Mouse (Mus musculus) myocyte (in vitro differentiated cells): Measurements from ENCODE around the gene Mttp. TPM values are rescaled to one million over a fixed set of nuclear protein-coding genes. Genes with fewer than 3 reads are reported as not detected.
A peak's percentile ranks its signal among the peaks of the same experiment; 100 is the strongest.

Experiments used
- H3K27me3 ChIP-seq: one replicate; pipeline ENCODE4 v1.6.1; 2011; ENCODE audit not compliant: control insufficient read depth, insufficient read depth, insufficient read length
- H3K36me3 ChIP-seq: one replicate; pipeline ENCODE4 v1.6.1; 2011; ENCODE audit not compliant: control insufficient read depth, insufficient read depth
- H3K4me2 ChIP-seq: one replicate; pipeline ENCODE4 v1.6.1; 2011; ENCODE audit warnings: low read depth, control low read depth
- H3K4me3 ChIP-seq: one replicate; pipeline ENCODE4 v1.5.1; 2011; ENCODE audit warnings: mild to moderate bottlenecking, control low read depth, moderate library complexity
- H3K79me2 ChIP-seq: one replicate; pipeline ENCODE4 v1.6.1; 2011; ENCODE audit not compliant: control insufficient read depth, insufficient read depth
- H3ac ChIP-seq: one replicate; pipeline ENCODE4 v1.6.1; 2011; ENCODE audit not compliant: control insufficient read depth, insufficient read length
- CEBPB ChIP-seq: IDR thresholded peaks from 2 replicates; pipeline ENCODE4 v1.6.1; 2011; ENCODE audit warnings: mild to moderate bottlenecking, moderate library complexity; ENCODE audit not compliant: poor library complexity, insufficient read depth, severe bottlenecking
- E2F4 ChIP-seq: IDR thresholded peaks from one replicate; pipeline ENCODE4 v1.6.1; 2011; ENCODE audit warnings: mild to moderate bottlenecking, control low read depth, moderate library complexity; ENCODE audit not compliant: insufficient read depth
- MAX ChIP-seq: IDR thresholded peaks from one replicate; pipeline ENCODE4 v1.6.1; 2011; ENCODE audit warnings: low read depth, mild to moderate bottlenecking, control low read depth
- MYOD1 ChIP-seq, 3 experiments: IDR thresholded peaks; one replicate each; pipeline ENCODE4 v1.6.1; 2011; ENCODE audit warnings: control low read depth in 2 of 3, low read depth in 2 of 3, mild to moderate bottlenecking in 2 of 3, moderate library complexity in 1 of 3; ENCODE audit not compliant: insufficient read length in 2 of 3, control insufficient read depth in 1 of 3
- MYOG ChIP-seq, 3 experiments: IDR thresholded peaks; one replicate each; pipeline ENCODE4 v1.6.1; 2011; ENCODE audit warnings: control low read depth in 2 of 3, low read depth in 2 of 3, mild to moderate bottlenecking in 2 of 3; ENCODE audit not compliant: insufficient read length in 2 of 3, control insufficient read depth in 1 of 3, insufficient read depth in 1 of 3
- POLR2A ChIP-seq: IDR thresholded peaks from one replicate; pipeline ENCODE4 v1.6.1; 2011; ENCODE audit warnings: low read depth, mild to moderate bottlenecking, control low read depth, moderate library complexity; ENCODE audit not compliant: insufficient read length
- POLR2AphosphoS2 ChIP-seq: IDR thresholded peaks from one replicate; pipeline ENCODE4 v1.6.1; 2011; ENCODE audit warnings: low read depth, control low read depth; ENCODE audit not compliant: insufficient read length
- REST ChIP-seq: IDR thresholded peaks from one replicate; pipeline ENCODE4 v1.6.1; 2011; ENCODE audit warnings: mild to moderate bottlenecking, control low read depth, moderate library complexity; ENCODE audit not compliant: insufficient read depth, insufficient read length
- SRF ChIP-seq: IDR thresholded peaks from one replicate; pipeline ENCODE4 v1.6.1; 2011; ENCODE audit warnings: low read depth; ENCODE audit not compliant: control insufficient read depth, insufficient read length
- TCF12 ChIP-seq: IDR thresholded peaks from one replicate; pipeline ENCODE4 v1.6.1; 2011; ENCODE audit warnings: mild to moderate bottlenecking, control low read depth; ENCODE audit not compliant: poor library complexity, insufficient read depth, severe bottlenecking
- TCF3 ChIP-seq: IDR thresholded peaks from one replicate; pipeline ENCODE4 v1.6.1; 2011; ENCODE audit warnings: low read depth, control low read depth; ENCODE audit not compliant: insufficient read length
- USF1 ChIP-seq: IDR thresholded peaks from one replicate; pipeline ENCODE4 v1.6.1; 2011; ENCODE audit warnings: low read depth, mild to moderate bottlenecking, control low read depth, moderate library complexity
- polyA plus RNA-seq: library from polyadenylated mRNA; unstranded; fragments of >200 nt; fragmentation: generic; extraction: Trizol; gene quantifications from one replicate; pipeline ENCODE4 v1.2.1, GENCODE M21; 2012; ENCODE audit warnings: missing spikeins

The Mttp gene
- polyA plus RNA-seq, 1 experiment, result 4.1 TPM

GRCm38 (mm10) chr3:138123842-138124241 is 20.9 kb downstream of the Mttp start:
- Histone ChIP-seq H3K4me2 (peak overlapping the region; percentile 58), H3K79me2 (no peaks in the 10 kb centered on the region), H3K4me3 (no peak overlapping the region), H3K27me3 (no peaks in the 10 kb centered on the region), H3ac (no peak overlapping the region), H3K36me3 (no peaks in the 10 kb centered on the region)
- TF ChIP-seq TCF3 (no peak), MYOG (IDR thresholded peaks at IDR 0.05; ENCODE audit: control insufficient read depth in 1 of 3, insufficient read depth in 1 of 3, insufficient read length in 2 of 3, low read depth in 2 of 3) (no peak), MAX (no peak), CEBPB (no peak), TCF12 (no peak)

GRCm38 (mm10) chr3:138121461-138121860 is 23.3 kb downstream of the Mttp start:
- Histone ChIP-seq H3K36me3 (no peaks in the 10 kb centered on the region), H3ac (no peak overlapping the region), H3K4me2 (no peak overlapping the region), H3K4me3 (no peak overlapping the region), H3K27me3 (no peaks in the 10 kb centered on the region), H3K79me2 (no peaks in the 10 kb centered on the region)
- TF ChIP-seq CEBPB (no peak), REST (no peak), MAX (no peak), TCF12 (no peak), SRF (no peak), TCF3 (no peak), POLR2AphosphoS2 (no peak), MYOG (IDR thresholded peaks at IDR 0.05; ENCODE audit: control insufficient read depth in 1 of 3, insufficient read depth in 1 of 3, insufficient read length in 2 of 3, low read depth in 2 of 3) (no peak), USF1 (no peak), E2F4 (no peak), POLR2A (no peak), MYOD1 (IDR thresholded peaks at IDR 0.05; ENCODE audit: control insufficient read depth in 1 of 3, insufficient read length in 2 of 3, low read depth in 2 of 3) (no peak)

GRCm38 (mm10) chr3:138119444-138120105 is 25.2 kb downstream of the Mttp start:
- TF ChIP-seq TCF3 (no peak), E2F4 (no peak), POLR2A (no peak), TCF12 (no peak), MYOD1 (IDR thresholded peaks at IDR 0.05; ENCODE audit: control insufficient read depth in 1 of 3, insufficient read length in 2 of 3, low read depth in 2 of 3) (peak in 2 of 3 experiments; percentile 27 to 32), USF1 (no peak), CEBPB (no peak), POLR2AphosphoS2 (no peak)
- Histone ChIP-seq H3K27me3 (no peaks in the 10 kb centered on the region), H3K36me3 (no peaks in the 10 kb centered on the region), H3K4me3 (no peak overlapping the region), H3K79me2 (no peaks in the 10 kb centered on the region), H3ac (no peak overlapping the region), H3K4me2 (peak overlapping the region; percentile 66)

- H3K27me3 ChIP-seq, result no peaks in the 10 kb centered on the region
- TF ChIP-seq TCF12, result no peak
- peak in 1 of 3 experiments; percentile 59 for TF ChIP-seq MYOG (IDR thresholded peaks at IDR 0.05; ENCODE audit: control insufficient read depth in 1 of 3, insufficient read depth in 1 of 3, insufficient read length in 2 of 3, low read depth in 2 of 3)
- peak in 1 of 3 experiments; percentile 41 for TF ChIP-seq MYOD1 (IDR thresholded peaks at IDR 0.05; ENCODE audit: control insufficient read depth in 1 of 3, insufficient read length in 2 of 3, low read depth in 2 of 3)
- H3K4me3 ChIP-seq, result no peak overlapping the region
- no peaks in the 10 kb centered on the region for H3K36me3 ChIP-seq
- no peak overlapping the region for H3ac ChIP-seq
- no peaks in the 10 kb centered on the region for H3K79me2 ChIP-seq
- peak overlapping the region; percentile 66 for H3K4me2 ChIP-seq
These were observed 25.9 kb downstream of the Mttp start for GRCm38 (mm10) chr3:138118831-138119230.

DNA sequence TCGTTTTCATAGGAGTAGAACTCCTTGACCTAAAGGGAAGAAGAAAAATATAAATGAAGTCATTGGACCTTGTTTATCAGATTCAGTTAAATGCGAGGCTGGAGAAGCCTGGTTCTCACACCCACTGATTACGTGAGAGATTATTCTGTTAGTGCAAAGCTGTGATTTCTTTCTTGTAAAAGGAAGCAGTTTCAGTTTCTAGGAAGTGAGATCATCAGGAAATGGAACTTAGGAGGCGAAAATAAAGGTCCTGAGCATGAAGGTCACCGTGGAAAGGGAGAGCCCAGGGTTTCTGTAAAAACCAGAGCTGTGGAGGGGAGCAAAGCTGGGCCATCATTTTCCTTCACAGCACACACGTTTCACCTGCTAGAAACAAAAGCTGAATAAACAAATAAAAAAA is 26.4 kb downstream of the Mttp start:
- no peaks in the 10 kb centered on the region for H3K79me2 ChIP-seq
- TF ChIP-seq MYOG (IDR thresholded peaks at IDR 0.05; ENCODE audit: control insufficient read depth in 1 of 3, insufficient read depth in 1 of 3, insufficient read length in 2 of 3, low read depth in 2 of 3) (no peak), E2F4 (no peak), MAX (no peak), CEBPB (no peak), TCF12 (no peak), SRF (no peak), MYOD1 (IDR thresholded peaks at IDR 0.05; ENCODE audit: control insufficient read depth in 1 of 3, insufficient read length in 2 of 3, low read depth in 2 of 3) (no peak), REST (no peak), TCF3 (no peak), USF1 (no peak), POLR2AphosphoS2 (no peak), POLR2A (no peak)
- no peak overlapping the region for H3ac ChIP-seq
- no peaks in the 10 kb centered on the region for H3K36me3 ChIP-seq
- H3K4me3 ChIP-seq, result no peak overlapping the region
- no peaks in the 10 kb centered on the region for H3K27me3 ChIP-seq
- H3K4me2 ChIP-seq, result peak overlapping the region; percentile 66
